Mouse (Mus musculus) adrenal gland, adult 18-20 months (tissue): ENCODE data around the gene Tmed8. TPM values are rescaled to one million over a fixed set of nuclear protein-coding genes. Genes with fewer than 3 reads are reported as not detected.

Experiments
- total RNA-seq, 2 experiments: library from RNA; stranded (reverse); gene quantifications; 1 replicate in 1 of 2; 2 replicates in 1 of 2; pipeline ENCODE4 v1.2.3; 2021

The Tmed8 gene
- total RNA-seq, 2 experiments from 2014 or later: 23.5 to 32.1 TPM

Other genes with a start within 250 kb of the Tmed8 start
- gene Zdhhc22, start 210.0 kb downstream of the Tmed8 start, total RNA-seq: 1 to 10 TPM; 1.0 to 2.2 TPM
- 1 to 10 TPM; 1.6 TPM for gene Tmem63c, start 179.1 kb downstream of the Tmed8 start, total RNA-seq
- 1 to 10 TPM; 3.5 to 4.2 TPM for gene Ngb, start 97.9 kb downstream of the Tmed8 start, total RNA-seq
- 100 to 1,000 TPM; 118 to 163 TPM for gene Gstz1, start 53.3 kb downstream of the Tmed8 start, total RNA-seq
- 10 to 100 TPM; 10.8 to 13.3 TPM for gene Pomt2, start 52.5 kb downstream of the Tmed8 start, total RNA-seq
- gene Samd15, start 731 bp downstream of the Tmed8 start, total RNA-seq: 1 to 10 TPM; 1.4 to 1.7 TPM
- gene Noxred1, start 38.3 kb upstream of the Tmed8 start, total RNA-seq: under 1 TPM; 0.67 to 0.76 TPM
- 10 to 100 TPM; 35.9 to 40.3 TPM for gene Vipas39, start 65.8 kb upstream of the Tmed8 start, total RNA-seq
- 100 to 1,000 TPM; 235 to 276 TPM for gene Ahsa1, start 66.0 kb upstream of the Tmed8 start, total RNA-seq
- under 1 TPM in 1 of 2 experiments, not detected in 1; 0.13 TPM for gene Ism2, start 99.3 kb upstream of the Tmed8 start, total RNA-seq
- gene Sptlc2, start 187.9 kb upstream of the Tmed8 start, total RNA-seq: 100 to 1,000 TPM; 124 to 260 TPM
- 100 to 1,000 TPM; 163 to 186 TPM for gene Slirp, start 243.4 kb upstream of the Tmed8 start, total RNA-seq
- 10 to 100 TPM; 24.9 to 25.1 TPM for gene Alkbh1, start 243.6 kb upstream of the Tmed8 start, total RNA-seq